Mouse (Mus musculus): ENCODE measurements around the gene Sctr.

Sctr gene

GRCm38 (mm10) chr1:120006844-120007790 lies at the start of gene Sctr:
TSS of gene Sctr (plus strand) at chr1:120006894.
- DNase-seq (ENCODE audit: low spot score in 2 of 2): peak in 1 of 2 experiments; percentile 15

GRCm38 (mm10) chr1:119957716-119958222 lies 48.9 kb upstream of the Sctr start:
- no peak for DNase-seq (ENCODE audit: low spot score in 2 of 2)

- DNase-seq (ENCODE audit: low spot score in 2 of 2): no peak
These were observed 47.2 kb upstream of the Sctr start for GRCm38 (mm10) chr1:119959464-119959863.

GRCm38 (mm10) chr1:119959920-119960319 lies 46.8 kb upstream of the Sctr start:
- no peak for DNase-seq (ENCODE audit: low spot score in 2 of 2)

GRCm38 (mm10) chr1:119965804-119966514 lies 40.7 kb upstream of the Sctr start:
- DNase-seq (ENCODE audit: low spot score in 2 of 2): no peak

GRCm38 (mm10) chr1:119973117-119973516 lies 33.6 kb upstream of the Sctr start:
- no peak for DNase-seq (ENCODE audit: low spot score in 2 of 2)

- DNase-seq (ENCODE audit: low spot score in 2 of 2): no peak
These were observed 31.6 kb upstream of the Sctr start for GRCm38 (mm10) chr1:119975141-119975540.

- no peak for DNase-seq (ENCODE audit: low spot score in 2 of 2)
These were observed 20.1 kb upstream of the Sctr start for GRCm38 (mm10) chr1:119986555-119986954.

GRCm38 (mm10) chr1:119996798-119997581 lies 9.7 kb upstream of the Sctr start, which contains the start of gene Cfap221:
TSS of gene Cfap221 (minus strand) at chr1:119997234.
- peak; percentile 12 to 52 for DNase-seq (ENCODE audit: low spot score in 2 of 2)

- no peak for DNase-seq (ENCODE audit: low spot score in 2 of 2)
These were observed 9.1 kb upstream of the Sctr start for GRCm38 (mm10) chr1:119997644-119998043.

GRCm38 (mm10) chr1:120007851-120008588 lies 1.3 kb downstream of the Sctr start:
- DNase-seq (ENCODE audit: low spot score in 2 of 2): no peak

GRCm38 (mm10) chr1:120012638-120013037 lies 5.9 kb downstream of the Sctr start:
- DNase-seq (ENCODE audit: low spot score in 2 of 2): no peak

GRCm38 (mm10) chr1:120013111-120013510 lies 6.4 kb downstream of the Sctr start:
- peak; percentile 52 to 81 for DNase-seq (ENCODE audit: low spot score in 2 of 2)

- no peak for DNase-seq (ENCODE audit: low spot score in 2 of 2)
These were observed 9.5 kb downstream of the Sctr start for GRCm38 (mm10) chr1:120016240-120016639.

GRCm38 (mm10) chr1:120018900-120019299 lies 12.2 kb downstream of the Sctr start:
- DNase-seq (ENCODE audit: low spot score in 2 of 2): no peak

- DNase-seq (ENCODE audit: low spot score in 2 of 2): no peak
These were observed 12.7 kb downstream of the Sctr start for GRCm38 (mm10) chr1:120019428-120019827.

- no peak for DNase-seq (ENCODE audit: low spot score in 2 of 2)
These were observed 13.7 kb downstream of the Sctr start for GRCm38 (mm10) chr1:120020322-120020897.

- DNase-seq (ENCODE audit: low spot score in 2 of 2): no peak
These were observed 15.3 kb downstream of the Sctr start for GRCm38 (mm10) chr1:120021951-120022350.

- DNase-seq (ENCODE audit: low spot score in 2 of 2): no peak
These were observed 17.8 kb downstream of the Sctr start for GRCm38 (mm10) chr1:120024331-120025049.

- no peak for DNase-seq (ENCODE audit: low spot score in 2 of 2)
These were observed 18.4 kb downstream of the Sctr start for GRCm38 (mm10) chr1:120025050-120025439.
